Mouse (Mus musculus) left cerebral cortex, adult 11 months (tissue): ENCODE measurements around the gene Ldlrad3.

ENCODE experiments used
- DNase-seq: peaks from one replicate; pipeline ENCODE4 v3.0.0; 2022; ENCODE audit warnings: low spot score

The Ldlrad3 gene

GRCm38 (mm10) chr2:102116521-102117401 is 69.4 kb downstream of the Ldlrad3 start:
- no peak for DNase-seq

- no peak for DNase-seq
Measured at GRCm38 (mm10) chr2:102113801-102114200, 72.4 kb downstream of the Ldlrad3 start.

GRCm38 (mm10) chr2:102113323-102113722 is 72.9 kb downstream of the Ldlrad3 start:
- DNase-seq = no peak

- DNase-seq = no peak
Measured at GRCm38 (mm10) chr2:102111906-102112499, 74.2 kb downstream of the Ldlrad3 start.

GRCm38 (mm10) chr2:102110306-102110705 is 75.9 kb downstream of the Ldlrad3 start:
- no peak for DNase-seq

- DNase-seq = no peak
Measured at GRCm38 (mm10) chr2:102107280-102107679, 78.9 kb downstream of the Ldlrad3 start.

GRCm38 (mm10) chr2:102106728-102107127 is 79.5 kb downstream of the Ldlrad3 start:
- no peak for DNase-seq

- no peak for DNase-seq
Measured at GRCm38 (mm10) chr2:102105454-102105853, 80.7 kb downstream of the Ldlrad3 start.

GRCm38 (mm10) chr2:102103955-102104354 is 82.2 kb downstream of the Ldlrad3 start:
- DNase-seq = peak; percentile 48

- DNase-seq = no peak
Measured at GRCm38 (mm10) chr2:102100490-102100889, 85.7 kb downstream of the Ldlrad3 start.

GRCm38 (mm10) chr2:102099702-102100450 is 86.3 kb downstream of the Ldlrad3 start:
- no peak for DNase-seq

- DNase-seq = no peak
Measured at GRCm38 (mm10) chr2:102099261-102099660, 86.9 kb downstream of the Ldlrad3 start.

- no peak for DNase-seq
Measured at GRCm38 (mm10) chr2:102094773-102095172, 91.4 kb downstream of the Ldlrad3 start.

- no peak for DNase-seq
Measured at GRCm38 (mm10) chr2:102094281-102094680, 91.9 kb downstream of the Ldlrad3 start.

- no peak for DNase-seq
Measured at GRCm38 (mm10) chr2:102092579-102092978, 93.6 kb downstream of the Ldlrad3 start.

- peak; percentile 55 for DNase-seq
Measured at GRCm38 (mm10) chr2:102091516-102092350, 94.5 kb downstream of the Ldlrad3 start.

- DNase-seq = no peak
Measured at GRCm38 (mm10) chr2:102087787-102088186, 98.4 kb downstream of the Ldlrad3 start.

GRCm38 (mm10) chr2:102086583-102086982 is 99.6 kb downstream of the Ldlrad3 start:
- no peak for DNase-seq

- DNase-seq = no peak
Measured at GRCm38 (mm10) chr2:102082782-102083181, 103.4 kb downstream of the Ldlrad3 start.

GRCm38 (mm10) chr2:102077554-102077953 is 108.6 kb downstream of the Ldlrad3 start:
- peak; percentile 66 for DNase-seq

- no peak for DNase-seq
Measured at GRCm38 (mm10) chr2:102076237-102076636, 109.9 kb downstream of the Ldlrad3 start.
